Mouse (Mus musculus): ENCODE measurements at regions not wholly inside any gene's neighbourhood (a gene's known extent, or its start where the extent isn't known, plus 50 kb on each side); places are given as distances from the start of the nearest gene placed in this dataset.
"Not testable (repeated sequence)": the region's sequence is repeated elsewhere in the genome, so short reads cannot be mapped to it uniquely, and the experiment has no call there.

DNA sequence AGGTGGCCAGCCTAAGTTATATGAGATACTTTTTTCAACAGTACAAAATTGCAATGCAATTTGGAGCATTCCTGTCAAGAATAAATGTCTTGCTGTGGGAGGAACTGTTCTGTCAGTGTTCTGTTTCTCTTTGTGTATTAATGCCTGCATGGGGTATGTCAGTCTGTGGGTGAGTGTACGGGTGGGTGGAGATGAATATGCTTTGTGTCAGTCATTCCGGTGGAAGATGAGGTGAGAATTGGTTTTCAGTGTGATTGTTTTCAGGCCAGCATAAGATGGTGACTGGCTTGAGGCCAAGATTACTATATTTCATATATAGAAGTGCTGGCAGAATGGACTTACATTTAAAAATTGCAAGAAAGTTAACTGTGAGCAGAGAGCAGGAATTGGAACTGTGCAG is 184.0 kb downstream of the Frk start:
- in situ Hi-C loops (cut with MboI, MseI) = no loop called here

- in situ Hi-C loops (cut with MboI, MseI) = no loop called here
Measured at GRCm38 (mm10) chr10:34667735-34668439, 184.7 kb downstream of the Frk start.

DNA sequence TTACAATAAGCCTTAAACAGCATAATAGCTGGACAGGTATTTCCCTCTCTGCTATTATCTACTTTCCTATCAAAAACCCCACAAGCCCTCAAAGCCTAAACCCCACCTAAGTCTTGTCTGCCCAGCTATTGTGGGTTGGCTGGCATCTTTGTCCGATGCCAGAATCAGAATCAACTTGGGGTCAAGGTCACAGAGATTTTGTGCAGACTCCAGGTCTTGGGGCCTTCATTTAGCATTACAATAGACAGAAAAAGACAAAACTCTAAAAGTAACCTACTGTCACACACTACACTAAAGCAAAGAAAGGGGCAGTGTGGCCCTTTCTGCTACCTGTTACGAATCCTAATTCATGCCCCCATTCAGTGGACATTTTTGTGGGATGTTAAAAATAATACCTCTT is 188.6 kb downstream of the Frk start:
- in situ Hi-C loops (cut with MboI, MseI) = no loop called here

GRCm38 (mm10) chr10:34699414-34699813 is 216.2 kb downstream of the Frk start:
- in situ Hi-C loops (cut with MboI, MseI) = not testable (repeated sequence)

GRCm38 (mm10) chr10:34701956-34702355 is 218.8 kb downstream of the Frk start:
- in situ Hi-C loops (cut with MboI, MseI) = no loop called here

DNA sequence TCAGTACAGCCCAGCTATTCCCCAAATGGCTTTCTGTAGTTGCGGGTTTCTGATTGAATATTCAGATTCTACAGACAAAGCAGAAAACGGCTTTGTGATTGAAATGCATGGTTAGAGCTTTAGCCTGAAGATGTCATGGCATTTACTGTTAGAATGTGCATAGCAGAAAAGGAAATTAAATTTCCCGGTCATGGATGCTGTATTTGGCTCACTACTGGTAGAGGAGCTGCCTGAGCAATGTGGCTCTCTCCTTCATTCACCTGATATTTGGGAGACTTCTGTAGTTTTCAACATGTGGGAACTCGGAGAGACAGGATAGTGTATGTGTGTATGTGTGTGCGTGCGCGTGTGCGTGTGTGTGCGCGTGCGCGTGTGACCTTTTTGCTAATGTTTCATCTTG is 222.2 kb downstream of the Frk start:
- in situ Hi-C loops (cut with MboI, MseI) = no loop called here

- in situ Hi-C loops (cut with MboI, MseI) = no loop called here
Measured at GRCm38 (mm10) chr10:34731249-34731648, 248.1 kb downstream of the Frk start.

GRCm38 (mm10) chr10:34762426-34762825 is 279.2 kb downstream of the Frk start:
- in situ Hi-C loops (cut with MboI, MseI) = no loop called here

DNA sequence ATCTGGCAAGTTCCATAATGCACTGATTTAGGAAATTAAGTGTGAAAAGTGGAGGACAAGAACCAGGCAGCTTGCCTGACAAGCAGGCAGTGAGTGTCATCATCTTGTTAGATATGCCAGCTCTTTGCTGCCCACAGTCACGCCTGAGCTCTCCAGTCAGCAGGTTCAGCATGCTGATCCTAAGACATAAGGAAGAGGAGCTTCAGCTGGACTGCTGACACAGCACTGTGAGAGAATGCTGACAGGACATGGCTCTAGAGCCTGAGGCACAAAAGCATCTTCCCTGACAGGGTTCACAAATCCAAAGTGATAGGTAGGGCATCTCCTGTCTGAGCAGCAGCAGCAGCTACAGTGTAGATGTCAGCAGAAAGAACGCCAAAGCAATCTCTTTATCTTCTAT is 308.9 kb downstream of the Frk start:
- in situ Hi-C loops (cut with MboI, MseI) = loop anchor here (5.0 kb wide), 1 partner anchor 100 kb away; no protein-coding TSS in a partner anchor

- in situ Hi-C loops (cut with MboI, MseI) = no loop called here
Measured at GRCm38 (mm10) chr10:34811131-34811530, 327.9 kb downstream of the Frk start.

- in situ Hi-C loops (cut with MboI, MseI) = no loop called here
Measured at GRCm38 (mm10) chr10:34824121-34824520, 340.9 kb downstream of the Frk start.

DNA sequence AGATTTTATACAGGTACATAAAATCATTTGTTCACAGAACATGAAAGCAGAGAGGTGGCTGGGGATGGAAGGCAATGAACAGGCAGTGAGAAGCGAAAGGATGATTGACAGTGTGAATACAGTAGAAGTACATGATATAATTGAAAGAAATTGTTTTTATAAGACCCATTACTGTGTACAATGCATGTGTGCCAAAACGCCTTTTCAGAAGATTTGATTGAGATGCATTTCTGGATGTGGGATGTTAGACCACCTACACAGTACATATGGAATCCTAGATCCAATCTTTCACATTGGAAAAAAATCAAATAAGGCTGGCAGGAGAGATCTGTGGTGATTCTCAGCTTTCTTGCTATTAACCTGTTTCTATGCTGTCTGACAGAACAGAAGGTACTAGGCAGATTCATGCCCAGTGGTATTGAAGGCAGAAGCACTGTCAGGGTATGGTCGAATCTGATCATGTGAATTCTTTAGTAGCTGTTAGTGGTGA is 358.9 kb downstream of the Frk start:
- in situ Hi-C loops (cut with MboI, MseI) = no loop called here

- in situ Hi-C loops (cut with MboI, MseI) = no loop called here
Measured at GRCm38 (mm10) chr10:34856494-34857146, 373.4 kb downstream of the Frk start.

GRCm38 (mm10) chr10:34862693-34863092 is 379.5 kb downstream of the Frk start:
- in situ Hi-C loops (cut with MboI, MseI) = no loop called here

DNA sequence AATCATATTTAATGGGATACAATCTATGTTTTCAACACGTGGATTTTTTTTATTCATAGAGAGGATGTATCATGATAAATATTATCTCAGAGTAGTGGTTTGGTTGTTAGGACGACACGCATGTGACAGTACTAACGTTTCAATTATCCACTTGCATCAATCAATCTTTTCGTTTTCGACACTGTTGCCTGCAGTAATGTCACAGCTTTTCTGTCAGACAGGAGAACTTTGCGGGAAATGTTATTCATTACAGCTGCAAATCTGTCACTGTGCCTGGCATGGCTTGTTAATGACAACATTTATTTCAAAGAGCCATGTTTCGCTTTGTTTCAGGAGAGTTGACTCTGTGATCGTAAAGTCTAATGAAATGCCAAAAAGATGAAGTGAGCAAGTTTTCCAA is 388.7 kb downstream of the Frk start:
- in situ Hi-C loops (cut with MboI, MseI) = no loop called here

GRCm38 (mm10) chr10:34878511-34878910 is 395.3 kb downstream of the Frk start:
- in situ Hi-C loops (cut with MboI, MseI) = no loop called here

GRCm38 (mm10) chr10:34887601-34888000 is 404.4 kb downstream of the Frk start:
- in situ Hi-C loops (cut with MboI, MseI) = no loop called here

DNA sequence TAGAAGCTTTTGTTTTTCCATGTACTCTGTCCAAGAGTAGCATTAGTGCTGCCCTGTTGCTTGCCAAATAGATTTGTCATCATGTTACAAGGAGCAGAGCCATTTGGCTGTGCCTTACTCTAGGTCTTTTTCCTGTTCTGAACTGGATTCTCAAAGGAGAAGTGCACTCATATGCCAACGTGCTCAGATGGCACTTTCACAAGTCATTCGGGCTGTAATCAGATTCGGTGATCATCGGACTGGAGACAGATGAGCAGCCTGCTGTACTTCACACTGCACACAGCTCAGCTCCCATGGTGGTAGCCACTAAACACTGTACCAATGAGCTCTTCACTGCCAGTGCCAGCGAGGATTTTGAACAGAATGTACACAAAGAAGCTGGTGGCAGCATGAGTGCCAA is 421.1 kb downstream of the Frk start:
- in situ Hi-C loops (cut with MboI, MseI) = no loop called here

DNA sequence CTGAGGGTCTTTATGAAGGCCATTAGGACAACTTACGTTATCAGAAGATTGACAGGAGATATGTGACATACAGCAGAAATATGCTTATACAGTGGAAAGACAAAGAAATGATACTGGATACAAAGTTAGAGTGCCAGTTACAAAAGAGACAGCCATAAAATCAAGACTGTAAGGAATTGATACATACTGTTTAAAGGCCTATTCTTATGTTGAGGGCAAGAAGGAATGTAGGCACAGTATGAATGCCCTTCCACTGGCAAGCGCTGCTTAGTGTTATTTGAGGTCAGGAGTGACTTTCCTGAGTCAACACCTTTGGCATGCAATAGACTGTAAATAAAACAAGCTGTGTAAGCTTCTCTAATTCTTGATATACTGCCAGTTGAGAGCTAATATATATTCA is 421.5 kb downstream of the Frk start:
- in situ Hi-C loops (cut with MboI, MseI) = no loop called here

GRCm38 (mm10) chr10:34912153-34912723 is 429.0 kb downstream of the Frk start:
- in situ Hi-C loops (cut with MboI, MseI) = no loop called here

Data from regulatory T cell (primary cell).